Mouse (Mus musculus): ENCODE data around the gene Gm47283.
"Not testable (repeated sequence)": the region's sequence is repeated elsewhere in the genome, so short reads cannot be mapped to it uniquely, and the experiment has no call there.

The Gm47283 gene

DNA sequence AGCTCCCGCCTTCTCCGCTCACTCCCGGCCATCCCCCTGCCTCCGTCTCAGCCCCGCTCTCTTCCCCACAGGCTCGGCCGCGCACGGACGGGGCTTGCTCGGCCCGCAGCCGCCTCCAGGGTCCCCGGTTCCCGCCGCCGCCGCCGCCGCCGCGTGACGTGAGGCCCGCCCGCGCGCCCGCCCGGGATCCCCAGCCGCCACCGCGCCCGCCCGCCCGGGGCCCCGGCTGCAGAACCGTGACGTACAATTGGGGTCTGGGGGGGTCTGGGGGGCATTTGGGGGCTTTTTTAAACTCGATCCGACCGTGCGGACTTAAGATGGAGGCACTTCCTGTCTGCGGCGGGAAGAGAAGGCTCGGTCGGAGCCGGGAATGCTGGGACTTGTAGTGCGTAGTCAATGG is at the start of gene Gm47283:
Gene Gm47283, plus strand, starts transcription at position 301 of the 400 bp plus-strand sequence.
- DNase-seq (ENCODE audit: low read depth, low spot score), result not testable (repeated sequence)

DNA sequence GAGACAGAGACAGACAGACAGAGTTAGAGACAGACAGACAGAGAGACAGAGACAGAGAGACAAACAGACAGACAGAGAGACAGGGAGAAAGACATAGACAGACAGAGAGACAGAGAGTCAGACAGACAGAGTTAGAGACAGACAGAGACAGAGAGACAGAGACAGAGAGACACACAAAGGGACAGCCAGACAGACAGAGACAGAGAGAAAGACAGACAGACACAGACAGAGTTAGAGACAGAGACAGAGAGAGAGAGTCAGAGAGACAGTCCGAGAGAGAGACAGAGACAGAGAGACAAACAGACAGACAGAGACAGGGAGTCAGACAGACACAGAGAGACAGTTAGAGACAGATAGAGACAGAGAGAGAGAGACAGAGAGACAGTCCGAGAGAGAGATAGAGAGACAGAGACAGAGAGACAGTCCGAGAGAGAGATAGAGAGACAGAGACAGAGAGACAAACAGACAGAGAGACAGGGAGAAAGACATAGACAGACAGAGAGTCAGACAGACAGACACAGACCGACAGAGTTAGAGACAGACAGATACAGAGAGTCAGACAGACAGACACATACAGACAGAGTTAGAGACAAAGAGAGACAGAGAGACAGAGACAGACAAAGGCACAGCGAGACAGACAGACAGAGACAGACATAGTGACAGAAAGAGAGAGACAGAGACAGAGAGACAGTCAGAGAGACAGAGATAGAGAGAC is 49.2 kb upstream of the Gm47283 start:
- DNase-seq (ENCODE audit: low read depth, low spot score), result not testable (repeated sequence)

DNA sequence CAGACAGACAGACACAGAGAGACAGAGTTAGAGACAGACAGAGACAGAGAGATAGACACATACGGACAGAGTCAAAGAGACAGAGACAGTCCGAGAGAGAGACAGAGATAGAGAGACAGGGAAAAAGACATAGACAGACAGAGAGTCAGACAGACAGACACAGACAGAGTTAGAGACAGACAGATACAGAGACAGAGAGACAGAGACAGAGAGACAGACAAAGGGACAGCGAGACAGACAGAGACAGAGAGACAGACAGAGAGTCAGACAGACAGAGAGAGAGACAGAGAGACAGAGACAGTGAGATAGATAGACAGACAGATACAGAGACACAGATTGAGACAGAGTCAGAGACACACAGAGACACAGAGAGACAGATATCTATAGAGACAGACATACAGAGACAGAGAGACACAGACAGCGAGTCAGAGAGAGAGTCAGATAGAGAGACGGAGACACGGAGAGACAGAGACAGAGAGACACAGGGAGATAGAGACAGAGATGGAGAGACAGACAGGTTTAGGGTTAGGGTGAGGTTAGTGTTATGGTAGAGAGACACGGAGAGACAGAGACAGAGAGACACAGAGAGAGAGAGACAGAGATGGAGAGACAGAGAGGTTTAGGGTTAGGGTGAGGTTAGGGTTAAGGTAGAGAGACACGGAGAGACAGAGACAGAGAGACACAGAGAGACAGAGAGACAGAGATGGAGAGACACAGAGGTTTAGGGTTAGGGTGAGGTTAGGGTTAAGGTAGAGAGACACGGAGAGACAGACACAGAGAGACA is 48.1 kb upstream of the Gm47283 start:
- not testable (repeated sequence) for DNase-seq (ENCODE audit: low read depth, low spot score)

DNA sequence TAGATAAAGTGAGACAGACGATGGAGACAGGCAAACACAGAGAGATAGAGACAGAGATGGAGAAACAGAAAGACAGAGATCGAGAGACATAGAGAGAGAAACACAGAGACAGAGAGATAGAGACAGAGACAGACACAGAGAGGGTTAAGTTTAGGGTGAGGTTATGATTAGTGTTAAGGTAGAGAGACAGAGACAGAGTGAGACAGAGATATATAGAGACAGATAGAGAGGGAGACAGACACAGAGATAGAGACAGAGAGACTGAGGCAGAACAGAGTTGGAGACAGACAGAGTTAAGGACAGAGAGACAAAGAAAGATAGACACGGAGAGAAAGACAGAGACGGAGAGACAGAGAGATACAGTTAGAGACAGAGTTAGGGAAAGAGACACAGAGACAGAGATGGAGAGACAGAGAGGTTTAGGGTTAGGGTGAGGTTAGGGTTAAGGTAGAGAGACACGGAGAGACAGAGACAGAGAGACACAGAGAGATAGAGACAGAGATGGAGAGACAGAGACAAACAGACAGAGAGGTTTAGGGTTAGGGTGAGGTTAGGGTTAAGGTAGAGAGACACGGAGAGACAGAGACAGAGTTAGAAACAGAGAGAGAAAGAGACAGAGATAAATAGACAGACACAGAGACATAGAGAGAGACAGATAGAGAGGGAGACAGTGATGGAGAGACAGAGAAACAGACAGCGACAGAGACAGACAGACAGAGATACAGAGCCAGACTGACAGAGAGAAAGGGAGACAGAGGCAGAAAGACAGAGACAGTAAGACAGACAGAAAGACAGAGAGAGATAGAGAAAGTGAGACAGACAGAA is 46.7 kb upstream of the Gm47283 start:
- DNase-seq (ENCODE audit: low read depth, low spot score), result no peak

DNA sequence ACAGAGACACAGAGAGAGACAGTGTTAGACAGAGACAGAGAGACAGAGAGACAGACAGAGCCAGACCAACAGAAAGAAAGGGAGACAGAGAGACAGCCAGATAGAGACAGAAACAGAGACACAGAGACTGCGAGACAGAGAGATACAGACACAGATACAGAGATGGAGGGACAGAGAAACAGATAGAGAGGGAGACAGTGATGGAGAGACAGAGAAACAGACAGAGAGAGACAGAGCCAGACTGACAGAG is 46.2 kb upstream of the Gm47283 start:
- no peak for DNase-seq (ENCODE audit: low read depth, low spot score)

DNA sequence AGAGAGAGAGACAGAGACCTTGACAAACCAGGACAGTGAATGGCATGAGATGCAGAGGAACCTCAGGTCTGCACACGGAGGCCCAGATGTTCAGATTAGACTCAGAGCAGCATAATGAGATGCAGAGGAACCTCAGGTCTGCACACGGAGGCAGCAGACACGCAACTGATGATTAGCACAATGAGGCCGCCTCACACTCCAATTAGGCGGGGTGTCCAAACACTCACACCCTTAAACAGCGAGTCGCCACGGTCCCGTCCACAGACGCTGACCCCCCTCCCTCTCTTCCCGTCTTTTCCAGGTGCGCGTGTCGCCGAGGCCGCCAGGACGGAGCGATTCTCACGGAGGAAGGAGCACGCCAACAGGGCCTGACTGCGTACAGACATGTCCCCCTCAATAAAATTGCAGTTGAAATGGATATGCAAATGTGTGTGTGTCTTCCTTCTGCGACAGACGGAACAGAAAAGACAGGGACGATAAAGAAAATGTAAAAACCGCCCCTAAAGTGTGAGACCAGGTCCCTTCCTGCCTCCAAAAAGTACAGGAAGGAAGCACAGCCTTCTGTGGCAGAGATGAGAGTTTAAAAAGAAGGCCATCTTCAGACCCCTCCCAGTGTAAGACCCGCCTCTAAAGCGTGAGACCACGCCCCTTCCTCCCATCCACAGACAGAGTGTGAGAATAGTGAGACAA is 45.6 kb upstream of the Gm47283 start:
- DNase-seq (ENCODE audit: low read depth, low spot score), result not testable (repeated sequence)

DNA sequence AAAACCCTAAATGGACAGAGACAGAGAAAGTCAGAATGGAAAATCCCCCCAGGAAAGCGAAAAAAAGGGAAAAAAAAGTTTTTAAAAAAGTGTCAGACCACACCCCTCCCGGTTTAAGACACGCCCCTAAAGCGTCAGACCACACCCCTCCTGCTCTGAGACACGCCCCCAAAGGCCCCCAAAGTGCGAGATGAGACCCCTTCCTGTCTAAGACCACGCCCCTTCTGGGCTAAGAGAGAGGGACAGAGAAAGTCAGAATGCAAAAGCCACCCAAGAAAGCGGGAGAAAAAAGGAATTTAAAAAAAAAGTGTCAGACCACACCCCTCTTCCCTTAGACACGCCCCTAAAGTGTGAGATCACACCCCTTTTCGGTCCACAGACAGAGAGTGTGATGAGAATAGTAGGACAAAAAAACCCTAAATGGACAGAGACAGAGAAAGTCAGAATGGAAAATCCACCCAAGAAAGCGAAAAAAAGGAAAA is 45.0 kb upstream of the Gm47283 start:
- DNase-seq (ENCODE audit: low read depth, low spot score), result not testable (repeated sequence)

DNA sequence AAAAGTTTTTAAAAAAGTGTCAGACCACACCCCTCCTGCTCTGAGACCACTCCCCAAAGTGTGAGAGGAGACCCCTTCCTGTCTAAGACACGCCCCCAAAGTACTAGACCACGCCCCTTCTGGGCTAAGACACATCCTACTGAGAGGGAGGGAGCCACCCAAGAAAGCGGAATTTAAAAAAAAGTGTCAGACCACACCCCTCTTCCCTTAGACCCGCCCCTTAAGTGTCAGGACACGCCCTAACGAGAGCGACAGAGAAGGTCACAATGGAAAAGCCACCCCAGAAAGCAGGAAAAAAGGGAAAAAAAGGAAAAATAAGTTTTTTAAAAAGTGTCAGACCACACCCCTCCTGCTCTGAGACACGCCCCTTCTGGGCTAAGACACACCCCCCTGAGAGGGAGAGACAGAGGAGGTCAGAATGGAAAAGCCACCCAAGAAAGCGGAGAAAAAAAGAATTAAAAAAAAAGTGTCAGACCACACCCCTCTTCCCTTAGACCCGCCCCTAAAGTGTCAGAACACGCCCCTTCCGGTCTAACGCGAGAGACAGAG is 44.5 kb upstream of the Gm47283 start:
- DNase-seq (ENCODE audit: low read depth, low spot score), result no peak

DNA sequence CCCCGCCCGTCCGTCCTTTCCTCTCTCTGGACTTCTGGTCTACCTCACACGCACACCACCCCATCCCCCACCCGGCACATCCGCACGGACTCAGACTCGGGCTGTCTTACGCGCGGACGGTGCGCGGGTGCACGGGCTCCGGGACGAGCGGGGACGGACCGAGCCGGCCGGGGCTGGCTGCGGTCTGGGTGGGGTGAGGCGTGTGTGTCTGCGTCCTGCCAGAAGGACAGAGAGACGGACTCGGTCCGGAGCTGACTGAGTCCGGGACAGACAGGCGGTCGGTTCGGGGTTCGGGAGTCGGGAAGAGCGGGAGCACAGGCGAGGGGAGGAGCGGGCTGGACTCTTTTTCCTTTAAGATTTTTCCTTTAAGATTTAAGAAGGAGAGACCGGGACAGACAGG is 43.5 kb upstream of the Gm47283 start:
- DNase-seq (ENCODE audit: low read depth, low spot score), result not testable (repeated sequence)

DNA sequence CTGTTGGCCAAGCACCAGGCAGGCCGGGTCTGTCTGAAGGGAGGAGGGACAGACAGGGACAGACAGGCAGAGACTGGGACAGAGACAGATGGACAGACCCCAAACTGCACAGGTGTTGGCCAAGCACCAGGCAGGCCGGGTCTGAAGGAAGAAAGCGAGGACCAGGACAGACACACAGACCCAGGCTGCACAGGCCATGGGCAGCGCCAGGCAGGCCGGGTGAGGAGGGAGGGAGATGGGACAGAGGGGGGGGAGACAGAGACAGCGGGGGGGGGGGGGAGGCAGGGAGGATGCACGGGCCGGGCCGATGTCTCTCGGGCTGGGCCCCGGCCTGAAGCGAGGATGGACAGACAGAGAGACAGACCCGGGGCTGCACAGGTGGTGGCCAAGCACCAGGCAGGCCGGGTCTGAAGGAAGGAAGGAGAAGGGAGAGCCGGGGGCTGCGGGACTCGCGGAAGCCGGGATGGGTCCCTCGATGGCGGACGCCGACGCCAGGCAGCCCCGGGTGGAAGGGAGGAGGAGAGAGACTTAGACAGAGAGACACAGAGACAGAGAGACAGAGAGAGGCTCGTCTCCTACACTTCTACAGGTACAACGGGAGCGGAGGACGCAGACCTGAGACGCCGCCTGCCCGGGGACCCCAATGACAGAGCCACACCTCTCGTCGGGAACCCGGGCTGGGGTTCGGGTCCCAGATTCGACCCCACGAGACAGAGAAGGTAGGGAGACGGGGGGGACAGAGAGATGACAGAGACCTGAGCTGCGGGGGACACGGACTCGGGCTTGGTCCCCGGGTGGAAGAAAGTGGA is 42.9 kb upstream of the Gm47283 start:
- not testable (repeated sequence) for DNase-seq (ENCODE audit: low read depth, low spot score)

DNA sequence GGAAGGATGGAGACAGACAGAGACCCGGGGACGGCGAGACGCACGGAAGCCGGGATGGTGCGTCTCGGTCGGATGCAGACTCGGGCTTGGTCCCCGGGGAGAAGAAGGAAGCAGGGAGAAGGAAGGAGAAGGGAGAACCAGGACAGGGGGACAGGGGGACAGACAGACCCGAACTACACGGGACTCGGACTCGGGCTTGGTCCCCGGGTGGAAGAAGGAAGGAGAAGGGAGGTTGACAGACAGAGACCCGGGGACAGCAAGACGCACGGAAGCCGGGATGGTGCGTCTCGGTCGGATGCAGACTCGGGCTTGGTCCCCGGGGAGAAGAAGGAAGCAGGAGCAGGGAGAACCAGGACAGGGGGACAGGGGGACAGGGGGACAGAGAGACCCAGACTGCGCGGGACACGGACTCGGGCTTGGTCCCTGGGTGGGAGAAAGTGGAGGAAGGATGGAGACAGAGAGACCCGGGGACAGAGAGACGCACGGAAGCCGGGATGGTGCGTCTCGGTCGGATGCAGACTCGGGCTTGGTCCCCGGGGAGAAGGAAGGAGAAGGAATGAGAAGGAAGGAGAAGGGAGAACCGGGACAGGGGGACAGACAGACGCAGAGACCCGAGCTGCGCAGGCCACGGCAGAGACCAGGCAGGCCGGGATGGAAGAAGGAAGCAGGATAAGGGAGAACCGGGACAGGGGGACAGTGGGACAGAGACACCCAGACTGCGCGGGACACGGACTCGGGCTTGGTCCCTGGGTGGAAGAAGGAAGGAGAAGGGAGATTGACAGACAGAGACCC is 42.1 kb upstream of the Gm47283 start:
- not testable (repeated sequence) for DNase-seq (ENCODE audit: low read depth, low spot score)

DNA sequence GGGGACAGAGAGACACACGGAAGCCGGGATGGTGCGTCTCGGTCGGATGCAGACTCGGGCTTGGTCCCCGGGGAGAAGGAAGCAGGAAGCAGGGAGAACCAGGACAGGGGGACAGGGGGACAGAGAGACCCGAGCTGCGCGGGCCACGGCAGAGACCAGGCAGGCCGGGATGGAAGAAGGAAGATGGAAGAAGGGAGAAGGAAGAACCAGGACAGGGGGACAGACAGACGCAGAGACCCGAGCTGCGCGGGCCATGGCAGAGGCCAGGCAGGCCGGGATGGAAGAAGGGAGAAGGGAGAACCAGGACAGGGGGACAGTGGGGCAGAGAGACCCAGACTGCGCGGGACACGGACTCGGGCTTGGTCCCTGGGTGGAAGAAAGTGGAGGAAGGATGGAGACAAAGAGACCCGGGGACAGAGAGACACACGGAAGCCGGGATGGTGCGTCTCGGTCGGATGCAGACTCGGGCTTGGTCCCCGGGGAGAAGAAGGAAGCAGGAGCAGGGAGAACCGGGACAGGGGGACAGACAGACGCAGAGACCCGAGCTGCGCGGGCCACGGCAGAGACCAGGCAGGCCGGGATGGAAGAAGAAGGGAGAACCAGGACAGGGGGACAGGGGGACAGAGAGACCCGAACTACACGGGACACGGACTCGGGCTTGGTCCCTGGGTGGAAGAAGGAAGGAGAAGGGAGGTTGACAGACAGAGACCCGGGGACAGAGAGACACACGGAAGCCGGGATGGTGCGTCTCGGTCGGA is 41.3 kb upstream of the Gm47283 start:
- DNase-seq (ENCODE audit: low read depth, low spot score), result not testable (repeated sequence)

DNA sequence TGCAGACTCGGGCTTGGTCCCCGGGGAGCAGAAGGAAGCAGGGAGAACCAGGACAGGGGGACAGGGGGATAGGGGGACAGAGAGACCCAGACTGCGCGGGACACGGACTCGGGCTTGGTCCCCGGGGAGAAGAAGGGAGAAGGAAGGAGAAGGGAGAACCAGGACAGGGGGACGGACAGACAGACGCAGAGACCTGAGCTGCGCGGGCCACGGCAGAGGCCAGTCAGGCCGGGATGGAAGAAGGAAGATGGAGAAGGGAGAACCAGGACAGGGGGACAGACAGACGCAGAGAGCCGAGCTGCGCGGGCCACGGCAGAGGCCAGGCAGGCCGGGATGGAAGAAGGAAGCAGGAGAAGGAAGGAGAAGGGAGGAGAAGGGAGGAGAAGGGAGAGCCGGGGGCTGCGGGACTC is 40.7 kb upstream of the Gm47283 start:
- no peak for DNase-seq (ENCODE audit: low read depth, low spot score)

DNA sequence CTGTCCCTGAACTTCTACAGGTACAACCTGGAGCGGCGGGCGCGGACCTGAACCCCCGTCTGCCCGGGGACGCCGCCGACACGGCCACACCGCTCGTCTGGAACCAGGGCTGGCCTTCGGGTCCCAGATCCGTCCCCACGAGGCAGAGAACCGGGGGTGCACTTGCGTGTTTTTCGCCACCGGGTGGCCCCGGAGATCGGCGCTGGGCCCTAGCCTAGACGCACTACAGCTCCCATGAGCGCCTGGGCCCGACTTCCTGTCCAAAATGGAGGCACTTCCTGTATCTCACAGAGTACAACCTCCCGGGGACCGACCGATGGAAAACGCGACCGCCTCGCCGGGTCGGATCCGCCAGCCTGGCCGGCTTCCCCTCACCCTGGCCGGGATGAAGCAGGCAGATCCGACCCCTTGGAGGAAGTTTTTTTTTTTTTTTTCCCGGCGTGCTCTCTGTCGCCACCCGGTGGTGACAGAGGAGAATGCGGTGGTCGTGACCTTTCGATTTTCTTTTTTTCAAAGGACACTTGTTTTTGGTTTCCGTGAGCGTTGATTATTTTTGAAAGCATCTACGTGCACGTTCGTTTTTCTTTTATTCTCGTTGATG is 40.1 kb upstream of the Gm47283 start:
- not testable (repeated sequence) for DNase-seq (ENCODE audit: low read depth, low spot score)

DNA sequence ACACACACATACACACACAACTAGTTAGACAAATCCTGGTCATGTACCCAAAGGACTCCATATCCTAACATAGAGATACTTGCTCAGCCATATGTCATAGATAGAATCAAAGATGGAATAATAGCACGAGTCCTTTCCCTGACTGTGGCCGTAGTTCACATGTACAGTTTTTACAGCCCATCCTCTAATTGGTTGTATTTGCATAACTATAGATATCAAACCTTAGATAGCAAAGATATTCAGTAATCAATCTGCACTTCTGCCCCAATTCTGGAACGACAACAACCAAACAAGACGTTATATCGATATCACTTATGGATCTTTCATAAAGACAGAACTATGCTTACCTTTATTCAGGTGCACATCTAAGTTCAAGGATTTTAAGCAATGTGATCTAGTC is 39.3 kb upstream of the Gm47283 start:
- DNase-seq (ENCODE audit: low read depth, low spot score), result not testable (repeated sequence)

DNA sequence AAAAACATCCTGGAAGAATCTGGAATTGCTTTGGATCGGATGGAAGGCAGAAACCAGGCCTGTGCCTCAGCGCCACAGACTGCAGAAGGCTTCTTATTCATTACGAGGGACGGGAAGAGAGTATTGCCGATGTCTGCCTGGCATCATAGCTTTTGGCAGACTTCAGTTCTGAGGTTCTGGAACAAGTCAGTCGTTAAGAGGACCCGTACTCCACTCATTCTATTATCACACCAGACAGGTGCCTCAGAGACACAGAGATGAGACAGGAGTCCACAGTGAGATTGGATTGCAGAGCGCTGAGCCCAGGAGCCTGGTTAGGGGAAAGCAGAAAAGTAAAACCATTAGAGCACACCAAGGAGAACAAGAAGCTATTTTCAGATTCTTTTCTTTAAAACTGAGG is 29.8 kb upstream of the Gm47283 start, which contains the start of gene Gm21860:
Gene Gm21860, minus strand, starts transcription at position 101 of the 400 bp plus-strand sequence.
- not testable (repeated sequence) for DNase-seq (ENCODE audit: low read depth, low spot score)

DNA sequence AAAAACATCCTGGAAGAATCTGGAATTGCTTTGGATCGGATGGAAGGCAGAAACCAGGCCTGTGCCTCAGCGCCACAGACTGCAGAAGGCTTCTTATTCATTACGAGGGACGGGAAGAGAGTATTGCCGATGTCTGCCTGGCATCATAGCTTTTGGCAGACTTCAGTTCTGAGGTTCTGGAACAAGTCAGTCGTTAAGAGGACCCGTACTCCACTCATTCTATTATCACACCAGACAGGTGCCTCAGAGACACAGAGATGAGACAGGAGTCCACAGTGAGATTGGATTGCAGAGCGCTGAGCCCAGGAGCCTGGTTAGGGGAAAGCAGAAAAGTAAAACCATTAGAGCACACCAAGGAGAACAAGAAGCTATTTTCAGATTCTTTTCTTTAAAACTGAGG is 54.5 kb downstream of the Gm47283 start, which contains the start of gene Gm21748:
Gene Gm21748, minus strand, starts transcription at position 101 of the 400 bp plus-strand sequence.
- not testable (repeated sequence) for DNase-seq (ENCODE audit: low read depth, low spot score)

Data from retina, adult 2 months (tissue).